ENCODE assay signal across 15 mouse cellular contexts in genomic region chr11:61038277-61038782, GRCm38 (mm10). TPM values are rescaled to one million over a fixed set of nuclear protein-coding genes. Genes with fewer than 3 reads are reported as not detected.
DNase-seq lines count a peak whose midpoint lies in the region; ATAC-seq lines count a peak whose summit lies in the region.
"Had no signal": no experiment of that assay in that cellular context is flagged by ENCODE, and none has a peak within 500 bp of the region (broad histone marks: within the 10 kb centered on the region; RNA-seq: fewer than 3 reads in every experiment).

No protein-coding gene starts in this region.

- no peaks in the 10 kb centered on the region for H3K4me1 ChIP-seq in embryonic facial prominence, embryonic 14.5 days (ENCODE audit: control insufficient read depth, insufficient read depth, low read length)
- H3K4me1 ChIP-seq in embryonic facial prominence, embryonic 10.5 days: peaks cover 18% of the 10 kb centered on the region
- H3K4me1 ChIP-seq in hindbrain, embryonic 15.5 days (replicated peaks): peaks cover 14% of the 10 kb centered on the region
- H3K4me1 ChIP-seq in hindbrain, embryonic 11.5 days (replicated peaks; ENCODE audit: control insufficient read depth, insufficient read depth, low read length): peaks cover 2% of the 10 kb centered on the region; the same call in 1 of the 2 replicates

- H3K9ac ChIP-seq in embryonic facial prominence, embryonic 14.5 days (ENCODE audit: low read depth, low read length): no peak overlapping the region
- H3K9ac ChIP-seq in hindbrain, embryonic 15.5 days: no peak overlapping the region
- no peak overlapping the region for H3K9ac ChIP-seq in hindbrain, embryonic 11.5 days (ENCODE audit: low read depth, low read length)
- H3K9ac ChIP-seq: forebrain, embryonic 15.5 days; liver, embryonic 12.5 days; midbrain, embryonic 12.5 days had no signal

- WGBS in embryonic facial prominence, embryonic 14.5 days: 71% methylated on average over 9 of the region's 9 CpGs
- 84% methylated on average over 9 of the region's 9 CpGs for WGBS in embryonic facial prominence, embryonic 10.5 days
- 66% methylated on average over 9 of the region's 9 CpGs for WGBS in hindbrain, embryonic 15.5 days
- 79% methylated on average over 9 of the region's 9 CpGs for WGBS in hindbrain, embryonic 11.5 days

- no peaks in the 10 kb centered on the region for H3K27me3 ChIP-seq in embryonic facial prominence, embryonic 14.5 days (replicated peaks; ENCODE audit: control insufficient read depth, insufficient read depth, low read length)
- H3K27me3 ChIP-seq in embryonic facial prominence, embryonic 10.5 days (replicated peaks; ENCODE audit: low read depth, poor library complexity, severe bottlenecking): no peaks in the 10 kb centered on the region
- H3K27me3 ChIP-seq in hindbrain, embryonic 15.5 days: no peaks in the 10 kb centered on the region
- H3K27me3 ChIP-seq in hindbrain, embryonic 11.5 days (ENCODE audit: control insufficient read depth, insufficient read depth, low read length): no peaks in the 10 kb centered on the region
- H3K27me3 ChIP-seq: forebrain, embryonic 15.5 days; midbrain, embryonic 12.5 days had no signal

- DNase-seq in embryonic facial prominence, embryonic 14.5 days (ENCODE audit: low spot score): no peak
- DNase-seq in embryonic facial prominence, embryonic 10.5 days (ENCODE audit: low spot score): no peak
- DNase-seq in hindbrain, embryonic 11.5 days (ENCODE audit: low spot score): no peak
- peak; percentile 68 for DNase-seq in cerebellum, adult 8-10 months
- peak; percentile 66 to 69 for DNase-seq in heart, postnatal 10 days
- no peak for DNase-seq in right cerebral cortex, postnatal 4 days
- DNase-seq: adrenal gland, adult 8-10 months; kidney, adult 11 months; thymus, adult 2 months had no signal

- no peak overlapping the region for H3K4me3 ChIP-seq in embryonic facial prominence, embryonic 14.5 days (ENCODE audit: low read depth, low read length)
- no peak overlapping the region for H3K4me3 ChIP-seq in embryonic facial prominence, embryonic 10.5 days
- no peak overlapping the region for H3K4me3 ChIP-seq in hindbrain, embryonic 15.5 days
- H3K4me3 ChIP-seq in hindbrain, embryonic 11.5 days (ENCODE audit: low read depth, low read length): no peak overlapping the region
- H3K4me3 ChIP-seq: forebrain, embryonic 15.5 days; liver, embryonic 12.5 days; midbrain, embryonic 12.5 days had no signal

- no peaks in the 10 kb centered on the region for H3K36me3 ChIP-seq in embryonic facial prominence, embryonic 14.5 days (ENCODE audit: control insufficient read depth, insufficient read depth, low read length)
- H3K36me3 ChIP-seq in embryonic facial prominence, embryonic 10.5 days (replicated peaks): no peaks in the 10 kb centered on the region
- H3K36me3 ChIP-seq in hindbrain, embryonic 15.5 days: no peaks in the 10 kb centered on the region
- no peaks in the 10 kb centered on the region for H3K36me3 ChIP-seq in hindbrain, embryonic 11.5 days (ENCODE audit: control insufficient read depth, insufficient read depth, low read length)
- H3K36me3 ChIP-seq: forebrain, embryonic 15.5 days; liver, embryonic 12.5 days; midbrain, embryonic 12.5 days had no signal

- no peak overlapping the region for H3K4me2 ChIP-seq in embryonic facial prominence, embryonic 14.5 days (ENCODE audit: low read depth, low read length)
- H3K4me2 ChIP-seq in hindbrain, embryonic 15.5 days: no peak overlapping the region
- H3K4me2 ChIP-seq in hindbrain, embryonic 11.5 days (replicated peaks; ENCODE audit: low read depth, low read length): no peak overlapping the region
- H3K4me2 ChIP-seq: forebrain, embryonic 15.5 days; liver, embryonic 12.5 days; midbrain, embryonic 12.5 days had no signal

- intact Hi-C loops in heart, postnatal 10 days (cut with DNase I): no loop called here

- H3K9me3 ChIP-seq in embryonic facial prominence, embryonic 14.5 days (ENCODE audit: control insufficient read depth, low read length): no peaks in the 10 kb centered on the region
- H3K9me3 ChIP-seq in embryonic facial prominence, embryonic 10.5 days: no peaks in the 10 kb centered on the region
- H3K9me3 ChIP-seq in hindbrain, embryonic 15.5 days: no peaks in the 10 kb centered on the region
- H3K9me3 ChIP-seq in hindbrain, embryonic 11.5 days (ENCODE audit: control insufficient read depth, low read length): no peaks in the 10 kb centered on the region
- H3K9me3 ChIP-seq: forebrain, embryonic 15.5 days; liver, embryonic 12.5 days; midbrain, embryonic 12.5 days had no signal

- H3K27ac ChIP-seq in embryonic facial prominence, embryonic 14.5 days (replicated peaks; ENCODE audit: low read depth, low read length): no peak overlapping the region
- H3K27ac ChIP-seq in embryonic facial prominence, embryonic 10.5 days (replicated peaks): no peak overlapping the region
- 0 out of 2 replicates have a peak overlapping the region, but pooled peaks have one; percentile 0 for H3K27ac ChIP-seq in hindbrain, embryonic 15.5 days (replicated peaks)
- no peak overlapping the region for H3K27ac ChIP-seq in hindbrain, embryonic 11.5 days (ENCODE audit: low read depth, low read length)
- H3K27ac ChIP-seq: forebrain, embryonic 15.5 days; liver, embryonic 12.5 days; midbrain, embryonic 12.5 days had no signal

- ATAC-seq in embryonic facial prominence, embryonic 14.5 days (ENCODE audit: low read depth): peak; percentile 47; the same call in 1 of the 2 replicates
- peak; percentile 65 for ATAC-seq in hindbrain, embryonic 15.5 days (ENCODE audit: low FRiP score, low read depth)
- ATAC-seq in hindbrain, embryonic 11.5 days (ENCODE audit: low FRiP score): no peak
- ATAC-seq in frontal cortex, adult (ENCODE audit: low TSS enrichment): no peak
- ATAC-seq: forebrain, embryonic 15.5 days; liver, embryonic 12.5 days had no signal

RNA-seq across cellular contexts. Expression of gene Kcnj12, which starts 16.0 kb away (rescaled TPM):
- polyA plus RNA-seq in embryonic facial prominence, embryonic 14.5 days (2014; fragmentation: Nextera tagmentation; extraction: Ambion mirVana): 1.5 and 1.6 TPM in 2 replicates
- 2.2 and 2.5 TPM in 2 replicates for polyA plus RNA-seq in embryonic facial prominence, embryonic 10.5 days (2016; fragmentation: Nextera tagmentation; extraction: Ambion mirVana)
- polyA plus RNA-seq in hindbrain, embryonic 15.5 days (2015; fragmentation: Nextera tagmentation; extraction: Ambion mirVana): 4.9 and 5.2 TPM in 2 replicates
- polyA plus RNA-seq in hindbrain, embryonic 11.5 days (2014; fragmentation: Nextera tagmentation; extraction: Ambion mirVana): 1.7 and 3.3 TPM in 2 replicates
- total RNA-seq in heart, postnatal 10 days (2021): 10 to 100 TPM; 20.6 to 24.7 TPM
- total RNA-seq: granulocyte monocyte progenitor cell, adult 5-6 weeks had no signal

Comparison
In these comparisons a context has a peak if more than half of its experiments do, and no peak if none do; other contexts are left out.
1. ATAC-seq: peak in embryonic facial prominence, embryonic 14.5 days (single experiment) and hindbrain, embryonic 15.5 days (single experiment); none in hindbrain, embryonic 11.5 days (single experiment) and frontal cortex, adult (single experiment).
2. DNase-seq: peak in cerebellum, adult 8-10 months (single experiment) and heart, postnatal 10 days (2 of 2); none in embryonic facial prominence, embryonic 14.5 days (single experiment), embryonic facial prominence, embryonic 10.5 days (single experiment), hindbrain, embryonic 11.5 days (single experiment) and right cerebral cortex, postnatal 4 days (single experiment).